Mouse (Mus musculus) T-helper 17 cell (primary cell): ENCODE measurements around the gene Slc13a2.

ENCODE experiments used
- in situ Hi-C, 2 experiments: fragments of 300-600 bp; cut with MboI, MseI; formaldehyde crosslinking; loops; 1 replicate in 1 of 2; 2 replicates in 1 of 2; pipeline ENCODE4 v1.15.1; 2025; ENCODE audit warnings: high pct_unique_total_duplicates in 2 of 2

Gene Slc13a2

GRCm38 (mm10) chr11:78397397-78397796 is 24.6 kb downstream of the Slc13a2 start:
- in situ Hi-C loops = loop anchor here (5.0 kb wide), 1 partner anchor 35 kb away; no protein-coding TSS in a partner anchor

- in situ Hi-C loops = loop anchor here (5.0 kb wide), 1 partner anchor 35 kb away; no protein-coding TSS in a partner anchor
Observed at GRCm38 (mm10) chr11:78396950-78397349, 25.1 kb downstream of the Slc13a2 start.

DNA sequence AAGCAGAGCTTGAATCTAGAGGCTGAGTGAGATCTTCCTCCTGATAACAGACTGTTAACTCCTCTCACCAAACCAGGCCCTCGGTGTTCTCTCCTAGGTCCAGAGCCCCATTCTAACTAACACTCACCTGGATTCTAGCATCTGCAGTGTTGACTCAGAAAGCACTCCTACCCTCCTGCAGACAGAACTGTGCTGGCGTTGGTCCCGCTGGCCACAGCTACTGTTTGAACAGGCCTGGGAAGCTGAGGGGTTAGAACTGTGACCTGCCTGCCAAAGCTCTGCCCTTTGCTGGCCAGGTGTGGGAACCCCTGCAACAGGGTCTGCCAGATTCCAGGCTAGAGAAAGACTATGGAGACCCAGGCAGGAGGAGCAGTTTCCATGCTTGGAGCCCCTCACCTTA is 29.3 kb downstream of the Slc13a2 start:
- in situ Hi-C loops = no loop called here

DNA sequence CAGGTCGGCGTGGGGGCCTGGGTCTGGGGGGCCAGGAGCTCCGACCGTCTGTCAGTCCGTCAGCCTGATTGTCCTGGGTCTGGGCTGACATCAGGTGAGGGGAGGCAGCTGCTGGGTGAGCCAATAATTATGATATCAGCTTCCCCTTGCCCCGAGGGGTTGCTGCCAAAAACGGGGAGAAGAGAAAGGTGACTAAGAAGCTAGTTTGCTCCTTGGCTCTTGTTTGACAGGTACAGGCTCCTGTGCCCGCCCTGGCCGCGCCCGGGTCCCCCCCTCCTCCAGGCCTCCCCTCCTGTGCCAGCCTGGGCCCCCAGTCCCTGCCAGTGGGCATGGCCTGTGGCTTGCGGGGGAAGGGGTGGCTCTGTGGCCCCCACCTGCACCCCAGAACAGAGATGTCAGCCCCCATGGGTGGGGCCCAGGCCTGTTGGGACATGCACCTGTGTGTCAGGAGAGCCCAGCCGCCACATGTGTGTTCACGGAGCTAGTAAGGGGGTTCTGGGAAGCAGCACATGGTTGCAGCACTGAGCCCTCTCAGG is 35.4 kb downstream of the Slc13a2 start, which contains the start of gene Foxn1:
Gene Foxn1, minus strand, starts transcription at position 51 of the 536 bp plus-strand sequence.
- in situ Hi-C loops = no loop called here

- in situ Hi-C loops = no loop called here
Observed at GRCm38 (mm10) chr11:78385776-78386175, 36.2 kb downstream of the Slc13a2 start.

DNA sequence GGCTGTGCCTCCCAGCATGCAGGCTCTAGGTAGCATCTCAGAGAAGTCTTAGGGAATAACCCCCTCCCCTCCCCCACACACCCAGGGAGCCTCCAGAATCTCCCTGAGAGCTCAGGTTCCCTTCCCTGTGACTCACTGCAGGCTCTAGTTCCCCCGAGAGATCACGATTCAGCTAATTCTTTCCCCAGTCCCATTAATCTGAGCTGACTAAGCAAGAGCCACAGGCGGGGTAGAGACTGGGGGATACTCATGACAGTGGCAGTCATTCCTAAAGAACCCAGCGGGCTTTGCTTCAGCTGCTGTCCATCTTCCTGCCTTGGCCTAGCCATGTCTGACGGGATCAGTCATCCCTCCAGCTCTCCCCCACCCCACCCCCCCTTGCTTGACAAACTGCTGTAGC is 39.3 kb downstream of the Slc13a2 start:
- in situ Hi-C loops = no loop called here

- in situ Hi-C loops = no loop called here
Observed at GRCm38 (mm10) chr11:78382286-78382685, 39.7 kb downstream of the Slc13a2 start.

- in situ Hi-C loops = no loop called here
Observed at GRCm38 (mm10) chr11:78380996-78381395, 41.0 kb downstream of the Slc13a2 start.

DNA sequence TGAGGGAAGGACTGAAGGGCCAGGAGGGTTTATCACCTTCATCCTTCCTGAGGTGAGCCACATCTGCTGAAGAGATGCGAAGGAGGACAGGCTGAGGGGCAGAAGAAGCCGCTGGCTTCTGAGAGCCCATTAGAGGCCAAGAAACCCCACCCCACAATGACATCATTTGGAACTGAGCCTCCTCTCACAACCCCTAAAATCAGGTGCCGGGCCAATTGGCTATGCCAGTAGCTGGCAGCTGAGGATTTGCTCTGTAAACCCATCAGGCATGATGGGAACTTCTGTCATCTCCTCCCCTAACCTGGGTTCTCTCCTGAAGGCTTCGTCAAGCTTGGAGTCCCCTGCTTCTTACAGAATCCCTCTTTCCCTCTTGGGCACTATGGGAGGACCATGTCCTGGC is 41.7 kb downstream of the Slc13a2 start:
- in situ Hi-C loops = no loop called here

DNA sequence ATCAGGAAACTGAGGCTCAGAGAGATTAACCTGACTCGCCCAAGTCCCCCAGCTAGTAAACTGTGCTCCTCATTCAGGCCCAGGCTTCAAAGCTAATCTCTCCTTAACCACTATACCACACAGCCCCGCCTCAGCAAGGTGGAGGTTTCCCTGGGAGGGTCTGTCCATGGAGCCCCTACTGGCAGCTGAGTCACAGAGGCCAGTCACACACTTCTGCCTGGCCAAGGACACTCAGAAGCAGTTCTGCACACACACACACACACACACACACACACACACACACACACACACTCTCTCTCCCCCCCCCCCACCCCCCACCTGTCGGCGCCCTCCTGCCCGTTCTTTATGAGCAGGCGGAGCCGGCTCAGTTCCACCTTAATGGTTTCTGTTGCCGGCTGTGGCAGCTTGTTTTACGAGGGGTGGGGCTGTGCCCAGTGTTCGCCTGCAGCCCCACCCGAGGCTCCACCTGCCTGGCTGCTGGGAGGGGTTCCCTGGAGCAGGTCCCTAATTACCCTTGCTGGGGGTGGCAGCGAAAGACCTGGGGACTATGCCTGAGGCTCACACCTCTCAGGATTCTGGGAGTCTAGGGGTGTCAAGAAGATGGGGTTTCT is 44.4 kb downstream of the Slc13a2 start:
- in situ Hi-C loops = no loop called here

GRCm38 (mm10) chr11:78374147-78374546 is 47.9 kb downstream of the Slc13a2 start:
- in situ Hi-C loops = no loop called here

DNA sequence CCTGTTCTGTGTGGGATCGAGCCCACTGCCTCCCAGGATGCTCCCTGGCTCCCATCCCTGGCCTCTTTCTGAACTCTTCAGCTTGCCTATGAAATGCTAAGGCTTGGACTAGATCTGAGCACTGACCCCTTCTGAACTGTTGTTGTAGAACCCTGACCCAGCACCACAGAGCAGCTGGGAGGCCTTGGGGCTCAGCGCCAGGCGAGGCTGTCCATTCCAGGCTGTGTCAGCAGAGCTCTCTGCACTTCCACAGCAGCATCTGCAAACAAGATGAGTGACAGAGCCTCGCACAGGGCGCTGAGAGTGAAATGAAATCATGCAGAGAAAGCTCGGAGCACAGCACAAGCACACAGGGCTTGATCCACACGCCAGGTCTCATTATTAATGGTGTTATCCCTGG is 49.4 kb downstream of the Slc13a2 start:
- in situ Hi-C loops = no loop called here

DNA sequence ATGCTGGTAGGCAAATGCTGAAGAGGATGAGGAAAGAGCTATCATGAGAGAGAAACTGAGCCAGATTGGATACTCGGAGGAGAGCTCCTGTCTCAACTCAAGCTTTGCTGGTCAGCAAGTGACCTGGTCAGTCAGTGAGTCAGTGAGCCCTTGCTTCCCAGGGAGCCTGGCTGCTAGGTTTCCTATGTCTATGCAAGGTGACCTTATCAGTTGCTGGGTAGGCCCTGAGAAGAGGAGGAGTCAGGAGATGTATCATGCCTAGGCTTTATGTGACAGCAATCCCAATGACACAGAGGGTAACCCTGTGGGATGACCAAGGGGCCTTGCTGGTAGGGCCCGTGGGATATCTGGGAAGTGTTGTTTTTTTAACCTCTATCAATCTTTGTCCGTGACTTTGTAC is 49.9 kb downstream of the Slc13a2 start:
- in situ Hi-C loops = no loop called here

DNA sequence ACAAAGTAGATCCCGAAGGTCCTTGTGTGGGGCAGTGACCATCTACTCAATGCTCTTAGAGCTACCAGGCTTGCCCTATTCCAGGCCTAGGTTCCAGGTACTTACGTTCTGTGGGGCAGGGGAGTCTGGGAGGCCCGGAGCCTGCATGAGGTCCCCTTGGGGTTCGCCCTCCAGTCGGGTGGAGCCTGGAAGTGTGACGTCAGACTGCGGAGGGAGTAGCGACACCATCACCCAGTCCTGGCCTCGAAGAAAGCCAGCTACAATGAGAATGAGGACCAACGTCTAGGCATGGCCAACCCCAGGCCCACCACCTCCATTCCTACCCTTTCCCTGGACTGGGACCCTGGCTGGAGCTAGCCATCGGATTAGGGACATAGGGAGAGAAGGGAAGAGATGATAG is 50.3 kb downstream of the Slc13a2 start:
- in situ Hi-C loops = no loop called here

DNA sequence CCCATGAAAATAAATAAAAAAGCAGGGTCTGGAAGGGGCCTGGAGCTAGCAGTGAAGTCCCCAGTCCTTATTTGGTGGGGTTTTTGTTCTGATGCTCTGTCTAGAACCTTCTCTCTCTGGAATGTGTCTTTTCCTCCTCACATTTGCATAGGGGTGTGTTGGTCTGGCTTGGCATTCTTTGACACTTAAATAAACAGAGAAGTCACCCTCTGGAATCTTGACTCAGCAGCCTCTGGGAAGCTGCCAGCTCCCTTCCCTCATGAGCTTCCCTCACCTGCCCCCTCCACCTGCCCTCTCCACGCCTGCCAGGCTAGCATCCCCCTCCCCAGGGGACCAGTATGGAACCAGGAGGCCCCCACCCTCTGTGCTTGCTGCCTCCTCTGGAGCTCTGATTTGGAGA is 51.6 kb downstream of the Slc13a2 start:
- in situ Hi-C loops = no loop called here

GRCm38 (mm10) chr11:78367456-78368225 is 54.4 kb downstream of the Slc13a2 start:
- in situ Hi-C loops = no loop called here

- in situ Hi-C loops = loop anchor here (5.0 kb wide), 1 partner anchor 33 kb away; no protein-coding TSS in a partner anchor
Observed at GRCm38 (mm10) chr11:78364103-78364502, 57.9 kb downstream of the Slc13a2 start.

GRCm38 (mm10) chr11:78363309-78364007 is 58.6 kb downstream of the Slc13a2 start:
- in situ Hi-C loops = loop anchor here (5.0 kb wide), 1 partner anchor 34 kb away; no protein-coding TSS in a partner anchor

- in situ Hi-C loops = loop anchor here (5.0 kb wide), 1 partner anchor 37 kb away; no protein-coding TSS in a partner anchor
Observed at GRCm38 (mm10) chr11:78360789-78361131, 61.3 kb downstream of the Slc13a2 start.

- in situ Hi-C loops = loop anchor here (5.0 kb wide), 1 partner anchor 37 kb away; no protein-coding TSS in a partner anchor
Observed at GRCm38 (mm10) chr11:78360125-78360788, 61.8 kb downstream of the Slc13a2 start.

GRCm38 (mm10) chr11:78358330-78359007 is 63.5 kb downstream of the Slc13a2 start:
- in situ Hi-C loops = no loop called here
